12 mouse cellular contexts compared by ENCODE assay signal in the genomic region with DNA sequence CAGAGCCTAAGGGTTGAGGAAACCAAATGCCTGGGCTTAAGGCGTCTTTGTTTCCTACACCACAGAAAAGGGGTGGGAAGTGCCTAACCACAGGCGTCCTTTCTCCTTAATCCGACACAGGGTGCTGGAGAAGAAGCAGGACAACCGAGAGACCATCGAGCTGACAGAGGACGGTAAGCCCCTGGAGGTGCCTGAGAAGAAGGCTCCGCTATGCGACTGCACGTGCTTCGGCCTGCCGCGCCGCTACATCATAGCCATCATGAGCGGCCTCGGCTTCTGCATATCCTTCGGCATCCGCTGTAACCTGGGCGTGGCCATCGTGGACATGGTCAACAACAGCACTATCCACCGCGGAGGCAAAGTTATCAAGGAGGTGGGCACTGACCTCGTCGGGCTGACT. TPM values are rescaled to one million over a fixed set of nuclear protein-coding genes. Genes with fewer than 3 reads are reported as not detected.
DNase-seq lines count a peak whose midpoint lies in the region; ATAC-seq and TF ChIP-seq lines count a peak whose summit lies in the region.
"Had no signal": no experiment of that assay in that cellular context is flagged by ENCODE, and none has a peak within 500 bp of the region (broad histone marks: within the 10 kb centered on the region; RNA-seq: fewer than 3 reads in every experiment).

No protein-coding gene starts in this region.

- H3K4me1 ChIP-seq in hindbrain, embryonic 10.5 days (replicated peaks) = peaks cover 17% of the 10 kb centered on the region
- H3K4me1 ChIP-seq in midbrain, embryonic 15.5 days = peaks cover 6% of the 10 kb centered on the region; the same call in 1 of the 2 replicates

- ATAC-seq in midbrain, embryonic 15.5 days (replicated peaks) = peak; percentile 15; the same call in 1 of the 2 replicates
- ATAC-seq in erythroid progenitor cell, adult 5-6 weeks (replicated peaks; ENCODE audit: low FRiP score, poor library complexity, severe bottlenecking) = no peak
- ATAC-seq in megakaryocyte-erythroid progenitor cell, adult 5-6 weeks (replicated peaks; ENCODE audit: low FRiP score, low TSS enrichment, poor library complexity, severe bottlenecking) = no peak
- ATAC-seq: Patski had no signal

- peaks cover 98% of the 10 kb centered on the region for H3K27me3 ChIP-seq in hindbrain, embryonic 10.5 days (ENCODE audit: insufficient read depth, poor library complexity, severe bottlenecking)
- peaks cover 15% of the 10 kb centered on the region; the same call in 1 of the 2 replicates for H3K27me3 ChIP-seq in midbrain, embryonic 15.5 days (replicated peaks)

- peak; percentile 62 for DNase-seq in embryo, embryonic 11 days
- DNase-seq in embryo, embryonic 10.5 days (ENCODE audit: low spot score) = no peak
- DNase-seq in brain, embryonic 14.5 days (ENCODE audit: low read depth) = peak; percentile 70
- peak; percentile 44 for DNase-seq in hindbrain, embryonic 10.5 days (ENCODE audit: low spot score)
- no peak for DNase-seq in gastrocnemius, postnatal 10 days
- DNase-seq: kidney, postnatal 36 days had no signal

- TF ChIP-seq POLR2A in brain, embryonic 14.5 days (IDR thresholded peaks at IDR 0.05; ENCODE audit: borderline replicate concordance, extremely low read depth, insufficient read depth, insufficient read length, poor library complexity, severe bottlenecking) = no peak

- H3K27ac ChIP-seq in hindbrain, embryonic 10.5 days = peak overlapping the region; percentile 68
- H3K27ac ChIP-seq in midbrain, embryonic 15.5 days = peak overlapping the region; percentile 95

- H3K4me3 ChIP-seq in hindbrain, embryonic 10.5 days = peak overlapping the region; percentile 36
- peak overlapping the region; percentile 44 for H3K4me3 ChIP-seq in midbrain, embryonic 15.5 days

- no peak for TF ChIP-seq CTCF in brain, embryonic 14.5 days (IDR thresholded peaks at IDR 0.05; ENCODE audit: borderline replicate concordance, extremely low read depth, insufficient read depth, insufficient read length)

- under 1% methylated on average over 23 of the region's 23 CpGs for WGBS in hindbrain, embryonic 10.5 days
- WGBS in midbrain, embryonic 15.5 days = under 1% methylated on average over 23 of the region's 23 CpGs

- H3K9ac ChIP-seq in midbrain, embryonic 15.5 days = peak overlapping the region; percentile 68

- H3K36me3 ChIP-seq in hindbrain, embryonic 10.5 days = no peaks in the 10 kb centered on the region
- no peaks in the 10 kb centered on the region for H3K36me3 ChIP-seq in midbrain, embryonic 15.5 days (replicated peaks)

- H3K4me2 ChIP-seq in midbrain, embryonic 15.5 days = peak overlapping the region; percentile 48
- H3K4me2 ChIP-seq: liver, embryonic 11.5 days had no signal

- no peaks in the 10 kb centered on the region for H3K9me3 ChIP-seq in hindbrain, embryonic 10.5 days
- no peaks in the 10 kb centered on the region for H3K9me3 ChIP-seq in midbrain, embryonic 15.5 days

RNA-seq across cellular contexts. Expression of gene Slc17a6, which starts 3.4 kb away (rescaled TPM):
- polyA plus RNA-seq in brain, embryonic 14.5 days (2012; rRNA removed) = 38.0 and 61.8 TPM in 2 replicates
- polyA plus RNA-seq in hindbrain, embryonic 10.5 days (2016; fragmentation: Nextera tagmentation; extraction: Ambion mirVana) = 6.4 and 16.1 TPM in 2 replicates
- polyA plus RNA-seq in midbrain, embryonic 15.5 days (2015; fragmentation: Nextera tagmentation; extraction: Ambion mirVana) = 114 and 116 TPM in 2 replicates
- under 1 TPM in 1 of 2 experiments, not detected in 1; 0.14 TPM for total RNA-seq in gastrocnemius, postnatal 10 days (2021)
- total RNA-seq in erythroid progenitor cell, adult 5-6 weeks (2015; ENCODE audit: low replicate concordance) = not detected in 2 replicates
- total RNA-seq in erythroid progenitor cell, adult 5-6 weeks (2017; ENCODE audit: low replicate concordance) = not detected in 2 replicates
- total RNA-seq in megakaryocyte-erythroid progenitor cell, adult 5-6 weeks (2014; fragmentation: Nextera tagmentation) = not detected in 2 replicates
- total RNA-seq in megakaryocyte-erythroid progenitor cell, adult 5-6 weeks (2017) = not detected in 2 replicates
- polyA plus RNA-seq: heart, postnatal 0 days; liver, embryonic 11.5 days; Patski had no signal

Comparison
In these comparisons a context has a peak if more than half of its experiments do, and no peak if none do; other contexts are left out.
1. DNase-seq: peak in embryo, embryonic 11 days (single experiment), brain, embryonic 14.5 days (single experiment) and hindbrain, embryonic 10.5 days (single experiment); none in embryo, embryonic 10.5 days (single experiment) and gastrocnemius, postnatal 10 days (single experiment).